Mouse (Mus musculus) lung, postnatal 25 days (tissue): ENCODE measurements around the gene Eme1.

Source experiments
- DNase-seq: peaks from one replicate; pipeline ENCODE4 v3.0.0; 2022; ENCODE audit warnings: low spot score

Gene Eme1

GRCm38 (mm10) chr11:94646457-94646856 is 7.3 kb downstream of the Eme1 start:
- DNase-seq, result no peak

DNA sequence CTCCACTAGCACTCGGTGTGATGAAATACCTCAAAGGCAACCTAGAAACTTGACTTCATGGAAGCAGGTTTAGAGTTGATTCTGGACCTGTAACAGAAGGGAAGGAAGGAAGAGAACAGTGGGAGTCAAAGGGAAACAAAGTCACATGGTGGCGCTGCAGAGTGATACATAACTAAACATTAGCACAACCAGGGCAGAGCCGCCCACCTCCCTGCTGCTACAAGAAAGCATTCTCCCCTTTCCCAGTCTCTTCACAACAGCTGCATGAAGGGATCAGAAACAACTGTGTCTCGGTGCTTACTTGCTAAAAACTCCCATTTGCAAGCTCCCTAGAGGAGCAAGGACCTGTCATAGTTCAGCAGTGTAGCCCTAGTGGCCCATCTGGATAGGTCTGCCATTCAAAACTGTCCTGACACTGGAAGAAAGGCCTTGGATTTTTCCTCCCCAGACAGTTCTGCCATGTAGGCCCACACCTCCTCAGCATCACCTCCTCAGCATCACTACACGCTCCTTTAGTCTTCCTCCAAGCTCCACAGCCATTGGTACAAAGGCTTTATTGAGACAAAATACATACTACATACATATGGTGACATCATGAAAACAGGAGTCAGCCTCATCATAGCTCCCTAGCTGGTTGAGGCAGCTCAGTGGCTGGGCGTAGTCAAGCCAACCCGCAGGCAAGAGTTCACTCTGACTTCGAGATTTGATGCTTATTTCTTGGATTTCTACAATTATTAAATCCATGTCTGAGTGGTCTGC is 9.1 kb downstream of the Eme1 start:
- DNase-seq, result no peak

DNA sequence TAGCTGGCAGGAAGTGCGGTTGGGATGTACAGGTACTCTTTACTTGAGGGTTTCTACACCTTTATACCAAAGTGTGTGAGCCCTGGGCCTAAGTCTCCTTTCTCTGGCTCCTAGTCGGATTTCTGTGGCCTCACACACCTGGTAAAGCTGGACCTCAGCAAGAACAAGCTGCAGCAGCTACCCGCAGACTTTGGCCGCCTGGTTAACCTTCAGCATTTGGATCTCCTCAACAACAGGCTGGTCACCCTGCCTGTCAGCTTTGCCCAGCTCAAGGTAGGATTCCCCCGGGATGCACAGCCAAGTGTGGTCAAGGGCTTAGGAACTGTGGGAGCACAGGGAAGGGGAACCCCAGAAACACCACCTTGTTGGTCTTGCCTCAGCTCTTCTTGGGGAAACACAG is 19.3 kb downstream of the Eme1 start:
- DNase-seq, result no peak

DNA sequence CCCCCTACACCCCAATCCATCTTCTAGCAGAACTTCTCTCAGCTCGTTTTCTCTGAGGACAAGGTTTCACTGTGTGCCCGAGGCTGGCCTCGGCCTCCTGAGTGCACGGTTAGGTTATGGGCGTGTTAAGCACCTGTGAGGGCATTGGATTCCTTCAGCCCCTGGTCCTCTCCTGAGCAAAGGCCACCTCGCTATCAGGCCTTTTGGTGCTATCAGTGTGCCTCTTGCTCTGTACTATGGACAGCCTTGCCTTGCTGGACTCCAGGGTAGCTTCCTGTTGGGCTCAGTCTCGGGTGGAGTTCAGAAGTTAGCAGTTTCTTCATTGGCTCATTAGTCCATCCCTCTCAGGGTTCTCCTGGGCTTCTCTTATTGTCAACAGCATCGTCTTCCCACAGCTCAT is 20.8 kb downstream of the Eme1 start:
- DNase-seq, result no peak

- no peak for DNase-seq
Observed at GRCm38 (mm10) chr11:94631969-94632368, 21.8 kb downstream of the Eme1 start.

DNA sequence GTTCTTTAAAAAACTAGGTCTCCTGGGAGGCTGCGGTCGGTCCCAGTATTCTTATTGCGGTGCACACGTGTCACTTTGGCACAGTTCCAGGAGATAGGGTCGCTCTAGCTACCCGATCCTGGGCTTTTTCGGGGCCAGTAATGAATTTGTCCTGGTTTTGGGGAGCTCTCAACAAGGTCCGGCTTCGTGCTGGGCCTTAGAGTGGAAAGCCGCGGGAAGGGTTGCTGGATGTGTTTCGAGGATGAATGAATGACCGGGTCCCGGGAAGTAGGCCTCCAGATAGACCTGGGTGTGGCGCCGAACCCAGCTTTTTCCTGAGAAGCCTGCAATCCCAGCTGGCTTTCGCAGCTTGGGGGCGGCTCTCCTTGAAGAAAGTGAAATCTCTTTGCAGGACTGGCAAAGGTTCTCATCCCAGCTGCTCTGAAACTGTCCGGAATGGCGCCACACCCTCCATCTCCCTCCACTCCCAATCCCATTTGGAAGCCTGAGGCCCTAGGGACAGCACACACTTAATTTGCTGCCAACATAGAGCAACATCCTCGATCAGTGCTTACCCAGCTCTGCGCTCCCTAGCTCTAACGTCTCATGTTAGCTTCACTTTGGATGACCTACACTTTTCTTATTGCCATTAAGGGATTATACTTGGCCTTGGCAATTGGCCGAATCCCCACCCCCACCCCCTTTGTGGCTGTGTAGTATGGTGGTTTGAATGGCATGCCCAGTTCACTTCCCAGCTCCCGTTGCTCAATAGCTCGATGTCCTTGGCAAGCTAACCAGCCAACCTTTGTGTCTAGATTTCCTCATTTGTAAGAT is 23.4 kb downstream of the Eme1 start:
- DNase-seq, result peak; percentile 29

DNA sequence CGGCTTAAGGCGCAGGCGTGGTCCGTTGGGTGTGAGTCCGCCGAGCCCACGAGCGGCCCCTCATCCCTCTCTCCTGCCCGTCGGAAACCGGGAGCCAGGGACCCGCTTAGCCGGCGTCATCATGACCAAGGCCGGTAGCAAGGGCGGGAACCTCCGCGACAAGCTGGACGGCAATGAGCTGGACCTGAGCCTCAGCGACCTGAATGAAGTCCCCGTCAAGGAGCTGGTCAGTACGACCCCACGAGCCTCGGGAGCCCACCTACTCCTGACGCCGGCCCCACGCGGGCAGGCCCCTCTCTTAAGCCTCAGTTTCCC is 23.9 kb downstream of the Eme1 start:
- no peak for DNase-seq

GRCm38 (mm10) chr11:94629199-94629883 is 24.4 kb downstream of the Eme1 start, which contains the start of gene Lrrc59:
Gene Lrrc59, plus strand, starts transcription at chr11:94629767.
- peak; percentile 96 for DNase-seq

GRCm38 (mm10) chr11:94622162-94622561 is 31.6 kb downstream of the Eme1 start:
- no peak for DNase-seq

DNA sequence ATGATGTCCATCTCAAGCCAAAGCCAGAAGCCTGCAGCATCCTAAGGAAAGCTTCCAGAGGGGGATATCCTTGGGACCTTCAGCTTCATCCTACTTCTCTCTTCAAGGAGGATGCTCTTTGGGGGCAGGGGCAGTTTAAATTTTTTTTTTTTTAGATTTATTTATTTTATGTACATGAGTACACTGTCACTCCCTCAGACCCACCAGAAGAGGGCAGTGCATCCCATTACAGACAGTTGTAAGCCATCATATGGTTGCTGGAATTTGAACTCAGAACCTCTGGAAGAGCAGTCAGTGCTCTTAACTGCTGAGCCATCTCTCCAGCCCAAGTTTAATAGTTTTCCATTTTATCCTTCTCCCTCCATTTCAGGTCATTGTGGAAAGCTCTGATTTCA is 32.3 kb downstream of the Eme1 start:
- no peak for DNase-seq

DNA sequence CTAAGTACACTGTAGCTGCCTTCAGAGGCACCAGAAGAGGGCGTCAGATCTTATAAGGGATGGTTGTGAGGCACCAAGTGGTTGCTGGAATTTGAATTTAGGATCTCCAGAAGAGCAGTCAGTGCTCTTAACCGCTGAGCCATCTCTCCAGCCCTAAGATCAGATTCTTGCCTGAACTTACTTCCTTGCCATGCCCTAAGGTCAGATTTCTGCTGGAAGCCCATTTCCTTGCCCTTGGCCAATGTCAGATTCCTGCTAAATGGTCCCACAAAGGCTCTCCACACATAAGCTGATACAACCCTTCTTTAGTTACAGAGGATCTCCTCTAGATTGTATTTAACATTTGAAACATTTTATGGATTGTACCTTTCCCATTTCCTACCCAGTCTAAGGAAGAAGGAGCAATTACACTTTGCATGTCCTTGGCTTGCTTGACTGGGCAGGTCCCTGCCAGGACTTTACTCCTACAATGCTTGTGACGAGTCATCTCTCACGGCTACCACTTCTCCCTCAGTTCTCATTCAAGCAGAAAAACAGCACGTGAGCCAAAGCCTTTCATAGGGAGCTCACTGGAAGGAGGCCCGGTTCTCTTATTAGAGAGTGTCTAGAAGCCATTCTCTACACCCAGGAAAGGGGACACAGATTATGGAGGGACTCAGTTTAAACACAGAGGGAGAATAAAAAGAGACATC is 32.9 kb downstream of the Eme1 start:
- DNase-seq, result no peak

DNA sequence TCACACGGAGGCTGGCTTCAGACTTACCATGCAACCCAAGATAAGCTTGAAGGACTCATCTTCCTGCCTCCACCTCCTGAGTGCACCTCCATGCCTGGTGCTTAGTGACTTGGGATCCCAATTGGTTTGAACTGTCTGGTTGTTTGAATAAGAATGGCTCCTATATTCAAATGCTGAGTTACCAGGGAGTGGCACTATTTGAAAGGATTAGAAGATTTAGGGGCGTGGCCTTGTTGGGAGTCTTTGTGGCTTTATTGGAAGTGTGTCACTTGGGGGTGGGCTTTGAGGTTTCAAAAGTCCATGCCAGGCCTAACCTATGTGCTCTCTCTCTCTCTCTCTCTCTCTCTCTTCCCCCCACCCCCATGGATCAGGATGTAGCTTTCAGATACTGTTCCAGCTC is 36.1 kb downstream of the Eme1 start:
- no peak for DNase-seq

- no peak for DNase-seq
Observed at GRCm38 (mm10) chr11:94615494-94615893, 38.3 kb downstream of the Eme1 start.

- no peak for DNase-seq
Observed at GRCm38 (mm10) chr11:94614603-94615002, 39.2 kb downstream of the Eme1 start.

DNA sequence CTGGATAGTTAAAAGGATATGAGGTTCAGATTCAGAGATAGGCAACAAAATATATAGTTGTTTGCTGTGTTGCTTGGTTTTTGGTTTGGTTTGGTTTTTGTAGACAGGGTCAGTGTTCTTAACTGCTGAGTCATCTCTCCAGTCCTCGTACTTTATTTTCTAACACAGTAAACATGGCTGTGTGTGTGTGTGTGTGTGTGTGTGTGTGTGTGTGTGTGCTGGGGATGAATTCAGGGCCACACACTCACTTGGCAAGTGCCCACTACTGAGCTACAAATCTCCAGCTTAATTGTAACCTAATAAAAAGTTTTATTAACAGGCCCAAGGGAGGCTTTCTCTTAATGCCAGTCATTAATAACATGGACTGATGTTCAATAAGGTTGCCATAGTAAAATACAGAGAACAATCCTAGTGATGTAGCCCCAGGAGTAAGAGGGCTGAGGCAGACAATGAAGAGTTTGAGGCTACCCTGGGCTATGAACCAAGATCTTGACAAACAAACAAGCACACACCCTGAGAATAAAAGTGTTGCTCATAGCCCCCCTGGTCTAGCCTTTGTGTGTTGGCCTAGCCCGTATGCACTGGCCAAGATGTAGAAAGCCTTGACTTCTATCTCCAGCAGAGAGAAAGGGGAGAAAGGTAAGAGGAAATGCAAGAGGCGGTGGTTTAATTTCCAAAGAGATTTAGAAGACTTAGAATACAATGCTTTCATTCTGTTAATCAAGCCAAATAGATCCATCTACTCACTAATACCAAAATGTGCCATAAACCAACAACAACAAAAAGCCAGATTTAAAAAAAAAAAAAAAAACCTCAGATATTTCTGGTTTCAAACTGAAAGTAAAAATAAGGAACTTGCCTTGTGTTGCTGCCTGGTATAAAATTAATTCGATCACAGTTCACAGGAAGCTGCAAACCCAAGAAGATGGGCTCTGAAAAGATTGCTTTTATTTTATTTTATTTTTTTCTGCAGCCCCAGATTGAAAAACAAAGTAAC is 42.7 kb downstream of the Eme1 start:
- no peak for DNase-seq

DNA sequence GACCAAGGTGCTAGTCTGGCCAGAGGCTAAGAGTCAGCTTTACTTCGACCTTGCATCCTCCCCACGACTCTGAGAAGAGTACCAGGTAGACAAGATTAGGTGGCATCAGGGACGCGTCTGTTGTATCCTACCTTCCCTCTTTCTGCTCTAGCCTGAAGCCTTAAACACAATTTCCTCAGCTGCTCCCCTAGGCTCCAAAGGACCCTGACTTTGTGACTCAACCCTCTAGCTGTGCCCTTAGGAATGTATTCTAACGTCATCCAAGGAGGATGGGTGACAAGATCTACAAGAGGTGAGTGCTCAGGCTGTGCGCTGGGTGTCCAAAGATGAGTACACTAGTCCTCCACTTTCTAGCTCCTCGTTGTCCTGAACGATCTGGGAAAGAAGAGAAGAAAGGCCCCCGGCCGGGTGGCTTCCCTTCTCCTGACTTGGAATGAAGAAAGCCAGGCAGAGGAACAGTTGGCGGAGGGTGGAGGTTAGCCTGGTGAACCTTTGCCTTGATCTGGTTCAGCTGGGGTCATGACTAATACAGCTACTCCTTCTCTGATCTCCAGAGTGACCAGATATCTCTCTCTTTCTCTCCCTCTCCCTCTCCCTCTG is 51.3 kb downstream of the Eme1 start:
- DNase-seq, result no peak

- peak; percentile 84 for DNase-seq
Observed at GRCm38 (mm10) chr11:94601321-94602281, 52.2 kb downstream of the Eme1 start, which contains the start of gene Acsf2. Gene Acsf2, minus strand, starts transcription at chr11:94601871.

DNA sequence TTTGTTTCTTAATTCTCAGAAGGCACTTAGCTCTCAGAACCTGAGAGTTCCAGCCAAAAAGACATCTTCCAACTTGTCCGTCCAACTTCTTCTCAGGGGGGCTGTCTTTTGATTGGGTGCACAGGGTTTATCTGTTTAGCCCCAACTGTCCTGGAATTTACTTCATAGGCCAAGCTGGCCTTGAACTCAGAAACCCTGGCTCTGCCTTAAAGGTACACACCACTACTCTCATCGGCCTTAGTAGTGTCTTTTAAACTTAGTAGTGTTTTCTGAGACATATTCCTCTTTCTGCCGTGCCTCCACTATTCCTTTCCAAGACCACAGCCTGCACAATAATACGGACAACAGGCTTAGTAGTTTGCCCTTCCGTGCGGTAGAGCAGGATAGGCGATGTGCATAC is 53.3 kb downstream of the Eme1 start:
- DNase-seq, result no peak

DNA sequence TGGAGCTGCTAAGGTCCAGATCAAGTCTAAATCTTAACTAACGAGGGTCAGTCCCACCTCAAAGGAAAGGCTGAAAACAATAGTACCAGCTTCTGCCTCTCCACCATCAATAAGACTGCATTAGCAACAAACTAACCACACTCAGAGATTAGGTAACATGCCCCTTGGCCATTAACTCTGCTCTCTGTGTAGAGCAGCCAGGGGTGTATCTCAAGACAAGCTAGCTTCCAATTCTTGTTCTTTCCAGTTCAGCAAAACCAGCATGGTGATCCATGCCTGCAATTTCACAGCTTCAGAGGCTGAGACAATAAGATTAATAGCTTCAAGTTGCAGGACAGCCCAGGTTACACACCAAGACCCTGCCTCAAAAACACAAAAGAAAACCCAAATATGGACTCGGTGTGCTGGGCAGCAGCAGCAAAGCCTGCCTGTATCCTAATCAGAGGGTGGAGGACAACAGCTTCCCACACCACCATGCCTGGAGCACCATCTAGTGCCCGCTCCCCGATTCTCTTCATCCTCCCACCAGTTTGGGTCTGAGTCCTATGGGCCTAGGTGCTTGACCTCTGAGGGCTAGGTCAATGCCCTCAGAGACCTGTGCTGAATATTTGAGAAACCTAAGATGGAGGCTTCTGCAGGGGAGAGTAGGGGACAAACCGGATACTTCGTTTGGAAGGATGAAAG is 55.2 kb downstream of the Eme1 start:
- no peak for DNase-seq
